Mouse (Mus musculus): ENCODE measurements at regions not wholly inside any gene's neighbourhood (a gene's known extent, or its start where the extent isn't known, plus 50 kb on each side); places are given as distances from the start of the nearest gene placed in this dataset.

- TF ChIP-seq CTCF (IDR thresholded peaks at IDR 0.05; ENCODE audit: control insufficient read depth, insufficient read depth, insufficient read length): no peak
- TF ChIP-seq MYOG (IDR thresholded peaks at IDR 0.05; ENCODE audit: control insufficient read depth, extremely low read depth, insufficient read length): no peak
- no peak for TF ChIP-seq FOSL1 (IDR thresholded peaks at IDR 0.05; ENCODE audit: insufficient read depth, low read length, poor library complexity, severe bottlenecking)
- TF ChIP-seq USF1 (IDR thresholded peaks at IDR 0.05; ENCODE audit: low read depth): no peak
- TF ChIP-seq MYOD1 (IDR thresholded peaks at IDR 0.05; ENCODE audit: control insufficient read depth, insufficient read length, low read depth): no peak
Measured at GRCm38 (mm10) chr8:12066454-12066853, 212.2 kb upstream of the A230072I06Rik start.
